Mouse (Mus musculus) thymus, adult 2 months (tissue): ENCODE data around the gene Tbc1d2.

Experiments
- CTCF ChIP-seq: fragments of 200-500 bp; IDR thresholded peaks from 2 replicates; pipeline ENCODE4 v1.5.1; 2012; ENCODE audit warnings: mild to moderate bottlenecking, control low read depth, low read length, moderate library complexity, borderline replicate concordance; ENCODE audit not compliant: control insufficient read depth, poor library complexity, insufficient read depth; ENCODE audit errors: extremely low read depth
- POLR2A ChIP-seq: fragments of 200-500 bp; IDR thresholded peaks from 2 replicates; pipeline ENCODE4 v1.6.1; 2012; ENCODE audit warnings: mild to moderate bottlenecking, low read length, control low read depth, moderate library complexity; ENCODE audit not compliant: control insufficient read depth, poor library complexity, insufficient read depth; ENCODE audit errors: extremely low read depth

GRCm38 (mm10) chr4:46565393-46565955, 84.5 kb downstream of the Tbc1d2 start:
- TF ChIP-seq CTCF: no peak
- no peak for TF ChIP-seq POLR2A
